Mouse (Mus musculus): ENCODE data around the gene Ksr1. TPM values are rescaled to one million over a fixed set of nuclear protein-coding genes. Genes with fewer than 3 reads are reported as not detected.
"Not testable (repeated sequence)": the region's sequence is repeated elsewhere in the genome, so short reads cannot be mapped to it uniquely, and the experiment has no call there.

Ksr1 gene
- polyA plus RNA-seq, 1 experiment = 55.3 TPM

GRCm38 (mm10) chr11:79003769-79004638 lies 142.2 kb downstream of the Ksr1 start:
- 56% methylated on average over 10 of the region's 10 CpGs for WGBS
- DNase-seq (ENCODE audit: low read depth, low spot score) = no peak

- DNase-seq (ENCODE audit: low read depth, low spot score) = no peak
- 23% methylated on average over 11 of the region's 11 CpGs for WGBS
Observed at GRCm38 (mm10) chr11:79003053-79003768, 143.0 kb downstream of the Ksr1 start.

- peak; percentile 85 for DNase-seq (ENCODE audit: low read depth, low spot score)
- 26% methylated on average over 5 of the region's 5 CpGs for WGBS
Observed at GRCm38 (mm10) chr11:79002551-79002951, 143.7 kb downstream of the Ksr1 start.

- WGBS = 75% methylated on average over 4 of the region's 4 CpGs
- DNase-seq (ENCODE audit: low read depth, low spot score) = no peak
Observed at GRCm38 (mm10) chr11:79001871-79002270, 144.3 kb downstream of the Ksr1 start.

- no peak for DNase-seq (ENCODE audit: low read depth, low spot score)
- 65% methylated on average over 6 of the region's 6 CpGs for WGBS
Observed at GRCm38 (mm10) chr11:78999118-78999517, 147.1 kb downstream of the Ksr1 start.

- WGBS = 80% methylated on average over 5 of the region's 5 CpGs
- DNase-seq (ENCODE audit: low read depth, low spot score) = not testable (repeated sequence)
Observed at GRCm38 (mm10) chr11:78990875-78991543, 155.2 kb downstream of the Ksr1 start.

GRCm38 (mm10) chr11:78990096-78990495 lies 156.1 kb downstream of the Ksr1 start:
- WGBS = 96% methylated on average over 9 of the region's 9 CpGs
- DNase-seq (ENCODE audit: low read depth, low spot score) = no peak

- 95% methylated on average over 11 of the region's 11 CpGs for WGBS
- not testable (repeated sequence) for DNase-seq (ENCODE audit: low read depth, low spot score)
Observed at GRCm38 (mm10) chr11:78989206-78989605, 157.0 kb downstream of the Ksr1 start.

- WGBS = 61% methylated on average over 10 of the region's 10 CpGs
- no peak for DNase-seq (ENCODE audit: low read depth, low spot score)
Observed at GRCm38 (mm10) chr11:78986311-78987002, 159.8 kb downstream of the Ksr1 start.

- no peak for DNase-seq (ENCODE audit: low read depth, low spot score)
Observed at GRCm38 (mm10) chr11:78985505-78985904, 160.7 kb downstream of the Ksr1 start.

- DNase-seq (ENCODE audit: low read depth, low spot score) = peak; percentile 96
- WGBS = 5% methylated on average over 10 of the region's 10 CpGs
Observed at GRCm38 (mm10) chr11:78984483-78985177, 161.6 kb downstream of the Ksr1 start, which contains the start of gene Lgals9. Gene Lgals9, minus strand, starts transcription at chr11:78984946.

- DNase-seq (ENCODE audit: low read depth, low spot score) = no peak
- 65% methylated on average over 7 of the region's 7 CpGs for WGBS
Observed at GRCm38 (mm10) chr11:78983539-78983938, 162.7 kb downstream of the Ksr1 start.

- 33% methylated on average over 12 of the region's 12 CpGs for whole genome bisulfite sequencing
- no peak for DNase-seq (ENCODE audit: low read depth, low spot score)
Observed at GRCm38 (mm10) chr11:78982513-78983291, 163.5 kb downstream of the Ksr1 start.

- no peak for DNase-seq (ENCODE audit: low read depth, low spot score)
- WGBS = 23% methylated on average over 2 of the region's 2 CpGs
Observed at GRCm38 (mm10) chr11:78982042-78982441, 164.2 kb downstream of the Ksr1 start.

- no peak for DNase-seq (ENCODE audit: low read depth, low spot score)
- 72% methylated on average over 4 of the region's 4 CpGs for WGBS
Observed at GRCm38 (mm10) chr11:78980083-78980634, 166.0 kb downstream of the Ksr1 start.

- 70% methylated on average over 12 of the region's 12 CpGs for WGBS
- no peak for DNase-seq (ENCODE audit: low read depth, low spot score)
Observed at GRCm38 (mm10) chr11:78978176-78979019, 167.8 kb downstream of the Ksr1 start.
